Mouse (Mus musculus): ENCODE data around the gene Dnah10.
"Not testable (repeated sequence)": the region's sequence is repeated elsewhere in the genome, so short reads cannot be mapped to it uniquely, and the experiment has no call there.

The Dnah10 gene

DNA sequence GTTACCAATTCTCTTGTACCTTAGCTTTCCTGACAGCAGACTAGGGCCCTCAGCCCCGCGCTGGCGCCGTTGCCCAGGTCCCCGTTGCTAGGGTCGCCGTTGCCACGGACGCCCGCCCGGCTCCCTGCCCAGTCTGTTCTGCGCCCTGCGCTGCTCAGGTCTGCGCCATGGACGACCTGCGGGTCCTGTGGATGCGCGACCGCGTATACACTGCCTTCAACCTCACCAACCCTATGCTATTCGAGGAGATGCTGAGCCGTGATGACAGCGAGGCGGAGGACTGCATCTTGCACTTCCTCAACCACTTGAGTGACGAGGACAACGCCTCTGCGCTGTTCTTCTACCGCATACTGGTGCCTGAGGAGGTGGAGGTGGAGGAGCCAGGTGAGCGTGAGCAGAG lies at the start of gene Dnah10:
Dnah10 (plus strand) TSS at position 89 of the 400 bp plus-strand sequence.
- no peak for DNase-seq

- DNase-seq: peak; percentile 27
Measured at GRCm38 (mm10) chr5:124713741-124714140, 11.1 kb upstream of the Dnah10 start.

DNA sequence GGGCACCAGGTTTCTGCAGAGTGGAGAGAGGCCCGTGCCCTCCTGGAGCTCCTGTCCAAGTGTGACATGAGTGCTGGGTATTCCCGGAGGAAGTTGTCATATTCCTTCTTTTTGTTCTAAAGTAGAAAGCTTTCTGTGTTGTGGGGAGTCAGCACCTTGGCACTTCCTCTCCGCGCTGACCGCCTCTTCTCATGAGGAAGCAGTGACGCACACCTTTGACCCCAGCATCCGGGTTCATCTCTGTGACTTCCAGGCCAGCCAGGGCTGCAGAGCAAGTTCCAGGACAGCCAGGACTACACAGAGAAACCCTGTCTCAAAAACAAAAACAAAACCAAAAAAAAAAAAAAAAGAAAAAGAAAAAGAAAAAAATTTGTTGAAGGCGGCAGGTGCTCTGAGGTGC lies 9.8 kb upstream of the Dnah10 start:
- DNase-seq: peak; percentile 80

DNA sequence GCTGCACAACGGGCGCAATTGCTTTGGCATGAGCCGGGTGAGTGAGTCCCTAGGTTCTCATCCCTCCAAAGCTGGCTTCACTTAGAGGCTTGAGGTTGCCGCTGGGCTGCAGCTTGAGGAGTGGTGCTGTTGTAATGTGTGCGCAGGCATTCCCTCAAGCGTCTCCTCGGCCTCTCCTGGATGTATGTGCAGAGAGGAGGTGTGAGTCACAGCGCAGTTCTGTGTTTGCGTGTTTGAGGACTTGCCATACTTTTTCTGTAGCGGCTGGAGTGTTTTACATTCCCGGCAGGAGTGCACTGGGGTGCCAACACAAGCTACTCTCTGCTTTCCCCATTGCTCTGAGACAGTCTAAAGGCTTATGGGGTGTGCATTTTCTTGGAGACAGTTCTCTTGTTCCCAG lies 6.9 kb upstream of the Dnah10 start:
- DNase-seq: no peak

- DNase-seq: peak; percentile 21
Measured at GRCm38 (mm10) chr5:124718396-124718795, 6.5 kb upstream of the Dnah10 start.

DNA sequence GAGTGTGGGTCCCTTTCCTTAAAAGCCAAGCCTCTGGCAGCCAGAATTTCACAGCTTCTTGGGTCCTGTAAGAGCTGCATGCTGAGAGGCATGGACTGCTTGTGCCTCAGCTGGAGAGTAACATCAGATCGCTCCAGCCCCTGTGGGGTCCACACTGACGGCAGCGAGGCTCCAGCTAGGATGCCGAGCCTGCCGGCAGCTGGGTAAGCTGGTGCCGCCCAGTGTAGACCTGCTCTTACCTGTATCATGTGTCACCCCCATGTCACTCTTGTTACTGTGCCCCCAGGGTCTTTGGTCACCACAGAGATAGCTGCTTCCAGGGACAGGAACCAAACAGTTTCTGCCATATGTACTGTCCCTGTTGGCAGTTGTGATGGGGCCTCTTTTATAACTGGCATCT lies 1.8 kb upstream of the Dnah10 start:
- DNase-seq: no peak

GRCm38 (mm10) chr5:124729662-124730206 lies 4.8 kb downstream of the Dnah10 start:
- DNase-seq: peak; percentile 32

DNA sequence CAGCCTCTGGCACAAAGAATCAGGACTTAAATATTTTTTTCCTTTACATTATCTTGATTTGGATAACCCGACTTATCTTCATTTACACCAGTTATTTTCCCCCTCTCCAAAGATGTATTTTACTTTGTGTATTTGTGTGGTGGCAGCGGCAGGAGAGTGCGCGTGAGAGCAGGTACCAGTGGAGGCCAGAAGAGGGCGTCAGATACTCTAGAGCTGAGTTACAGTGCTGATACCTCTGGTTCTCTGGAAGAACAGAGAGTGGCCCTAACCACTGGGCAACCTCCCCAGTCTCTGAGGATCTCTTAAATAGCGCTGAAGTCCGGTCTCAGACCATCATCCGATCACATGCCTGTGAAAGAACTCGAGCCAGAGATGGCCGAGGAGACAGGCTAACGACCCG lies 9.1 kb downstream of the Dnah10 start:
- no peak for DNase-seq

DNA sequence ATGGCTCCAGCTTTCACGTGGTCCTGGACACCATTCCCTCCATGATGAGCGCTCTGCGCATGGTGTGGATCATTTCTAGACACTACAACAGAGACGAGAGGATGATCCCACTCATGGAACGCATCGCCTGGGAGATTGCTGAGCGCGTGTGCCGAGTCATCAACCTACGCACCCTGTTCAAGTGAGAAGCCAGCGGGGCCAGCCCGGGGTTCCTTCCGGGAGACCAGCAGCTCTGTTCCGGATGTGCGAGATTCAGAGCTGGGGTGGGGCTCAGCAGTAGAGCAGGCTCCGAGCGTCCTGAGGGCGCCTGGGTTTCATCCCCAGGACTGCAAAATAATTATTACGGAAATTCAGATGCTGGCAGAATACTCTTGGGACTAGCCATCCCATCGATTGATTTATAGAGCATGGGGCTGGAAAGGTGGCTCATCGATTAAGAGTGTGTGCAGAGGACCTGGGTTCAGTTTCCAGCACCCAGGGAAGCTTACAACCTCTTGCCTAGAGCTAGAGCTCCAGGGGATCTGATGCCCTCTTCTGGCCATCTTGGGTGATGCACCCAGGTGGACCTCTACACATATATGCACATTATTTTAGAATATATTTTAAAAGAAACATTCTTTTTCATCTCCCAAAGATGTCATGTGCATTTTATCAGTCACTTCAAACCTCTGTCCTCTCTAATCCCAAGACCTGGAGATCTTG lies 17.2 kb downstream of the Dnah10 start:
- DNase-seq: no peak

DNA sequence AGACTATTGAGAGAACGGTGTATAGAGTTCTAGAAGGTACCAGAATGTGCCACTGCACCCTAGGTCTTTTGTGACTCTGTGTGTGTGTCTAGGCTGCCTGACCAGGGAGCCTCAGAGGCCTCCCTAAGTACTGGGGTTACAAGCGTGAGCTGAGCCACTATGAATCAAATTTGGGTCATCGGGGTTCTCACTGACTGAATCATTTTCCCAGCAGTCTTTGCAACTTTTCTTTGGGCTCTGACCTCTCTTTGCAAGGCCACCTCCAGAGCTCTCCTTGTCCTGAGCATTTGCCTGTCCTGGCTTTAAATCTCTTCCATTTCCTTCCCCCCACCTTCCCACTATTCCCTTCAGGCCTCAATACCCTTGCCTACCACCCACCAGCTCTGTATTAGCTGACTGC lies 19.0 kb downstream of the Dnah10 start:
- no peak for DNase-seq

DNA sequence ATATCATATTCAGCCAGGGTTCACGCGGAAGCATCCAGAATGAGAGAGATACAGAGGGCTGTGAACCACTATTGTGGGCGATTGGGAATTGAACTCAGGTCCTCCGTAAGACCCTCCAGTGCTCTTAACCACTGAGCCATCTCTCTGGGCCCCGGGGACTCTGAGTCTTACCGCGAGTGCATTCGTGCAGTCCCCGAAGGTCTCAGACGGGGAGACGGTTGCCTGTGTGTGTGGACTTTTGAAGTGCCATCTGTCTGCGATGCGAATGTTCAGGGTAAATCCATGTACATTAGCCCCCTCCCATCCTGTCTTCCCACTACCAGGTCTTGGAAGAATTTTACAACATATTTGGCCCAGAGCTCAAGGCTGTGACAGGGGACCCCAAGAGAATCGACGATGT lies 21.3 kb downstream of the Dnah10 start:
- no peak for DNase-seq

GRCm38 (mm10) chr5:124748296-124748695 lies 23.4 kb downstream of the Dnah10 start:
- no peak for DNase-seq

GRCm38 (mm10) chr5:124751656-124752055 lies 26.8 kb downstream of the Dnah10 start:
- DNase-seq: no peak

DNA sequence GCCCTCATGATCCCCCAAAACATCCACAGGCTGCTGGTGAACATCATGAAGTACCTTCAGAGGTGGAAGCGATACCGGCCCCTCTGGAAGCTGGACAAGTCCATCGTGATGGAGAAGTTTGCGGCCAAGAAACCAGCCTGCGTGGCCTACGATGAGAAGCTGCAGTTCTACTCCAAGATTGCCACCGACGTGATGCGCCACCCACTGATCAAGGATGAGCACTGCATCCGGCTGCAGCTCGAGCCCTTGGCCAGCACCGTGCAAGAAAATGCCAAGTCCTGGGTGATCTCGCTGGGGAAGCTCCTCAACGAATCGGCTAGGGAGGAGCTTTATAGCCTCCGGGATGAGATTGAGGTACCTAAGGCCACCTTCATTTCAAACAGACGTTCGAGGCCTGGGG lies 36.1 kb downstream of the Dnah10 start:
- DNase-seq: no peak

DNA sequence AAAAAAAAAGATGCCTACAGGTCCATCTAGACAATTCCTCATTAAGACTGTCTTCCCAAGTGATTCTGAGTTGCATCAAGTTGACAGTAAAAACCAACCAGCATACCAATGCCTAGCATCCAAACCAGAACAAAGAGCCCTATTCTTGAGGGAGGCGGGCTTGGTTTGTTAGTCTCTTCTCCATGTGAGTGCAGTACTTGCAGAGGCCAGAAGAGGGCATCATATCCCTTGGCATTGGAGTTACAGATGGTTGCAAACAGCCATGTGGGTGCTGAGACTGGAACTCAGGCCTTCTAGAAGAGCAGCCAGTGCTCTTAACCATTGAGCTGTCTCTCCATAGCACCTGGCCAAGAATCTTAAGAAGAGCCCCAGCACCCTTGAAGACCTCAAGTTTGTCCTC lies 36.9 kb downstream of the Dnah10 start:
- DNase-seq: no peak

GRCm38 (mm10) chr5:124774552-124774951 lies 49.7 kb downstream of the Dnah10 start:
- no peak for DNase-seq

DNA sequence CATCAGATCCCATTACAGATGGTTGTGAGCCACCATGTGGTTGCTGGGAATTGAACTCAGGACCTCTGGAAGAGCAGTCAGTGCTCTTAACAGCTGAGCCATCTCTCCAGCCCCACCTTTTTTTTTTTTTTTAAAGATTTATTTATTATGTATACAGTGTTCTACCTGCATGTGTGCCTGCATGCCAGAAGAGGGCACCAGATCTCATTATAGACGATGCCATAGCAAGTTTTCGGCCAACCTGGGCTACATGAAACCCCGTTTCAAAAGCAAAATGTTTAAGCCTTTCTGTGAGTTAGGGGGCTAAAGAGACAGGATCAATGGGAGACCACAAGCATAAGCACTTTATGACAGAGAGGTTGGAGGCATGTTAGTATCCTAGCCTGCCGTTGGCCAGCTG lies 51.4 kb downstream of the Dnah10 start:
- DNase-seq: not testable (repeated sequence)

GRCm38 (mm10) chr5:124777178-124777709 lies 52.4 kb downstream of the Dnah10 start:
- peak; percentile 26 for DNase-seq

- no peak for DNase-seq
Measured at GRCm38 (mm10) chr5:124779926-124780325, 55.0 kb downstream of the Dnah10 start.

DNA sequence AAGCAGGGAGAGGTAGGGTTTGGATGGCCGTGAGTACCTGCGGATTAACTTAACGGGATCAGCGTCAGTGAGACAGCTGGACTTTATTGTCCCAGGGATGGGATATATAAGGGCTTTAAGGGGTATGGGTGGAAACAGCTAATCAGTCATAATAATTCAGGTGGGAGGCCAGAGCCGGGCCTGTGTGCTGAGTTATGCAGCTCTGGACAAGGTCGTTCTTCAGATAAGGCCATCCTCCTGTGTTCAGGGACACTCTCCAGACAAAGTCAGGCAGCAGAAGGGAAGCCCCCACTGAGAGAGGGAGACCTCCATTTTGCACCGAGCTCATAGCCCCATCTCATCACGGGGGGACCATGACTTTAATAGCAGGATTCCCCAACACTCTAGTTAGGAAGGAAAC lies 56.8 kb downstream of the Dnah10 start:
- no peak for DNase-seq

GRCm38 (mm10) chr5:124785650-124786049 lies 60.8 kb downstream of the Dnah10 start:
- DNase-seq: no peak

DNA sequence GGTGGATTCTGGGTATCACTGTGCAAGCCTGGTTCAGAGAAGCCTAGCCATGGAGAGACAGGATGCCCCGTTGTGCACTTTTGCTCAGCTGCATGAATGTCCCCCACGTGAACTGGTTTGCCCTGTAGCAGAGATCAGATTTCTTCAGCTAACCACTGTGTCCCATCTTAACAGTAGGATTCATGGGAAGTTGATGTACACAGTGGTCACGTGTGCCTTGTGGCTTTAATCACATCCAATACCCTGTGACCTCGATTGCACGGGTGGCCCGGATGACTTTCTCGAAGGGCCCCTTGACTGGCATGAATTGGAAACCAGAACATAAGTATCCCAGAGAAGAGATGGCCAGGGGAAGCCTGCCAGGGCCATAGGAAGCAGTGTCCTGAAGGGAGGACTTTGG lies 67.2 kb downstream of the Dnah10 start:
- DNase-seq: no peak

GRCm38 (mm10) chr5:124809708-124810366 lies 85.0 kb downstream of the Dnah10 start:
- DNase-seq: no peak

- no peak for DNase-seq
Measured at GRCm38 (mm10) chr5:124812466-124812865, 87.6 kb downstream of the Dnah10 start.
